Mouse (Mus musculus) cortical plate, adult 2 months (tissue): ENCODE measurements around the gene Rasgrp3.
"Not testable (repeated sequence)": the region's sequence is repeated elsewhere in the genome, so short reads cannot be mapped to it uniquely, and the experiment has no call there.

Experiments used
- CTCF ChIP-seq: fragments of 200-500 bp; IDR thresholded peaks from 2 replicates; pipeline ENCODE4 v1.5.1; 2011; ENCODE audit warnings: mild to moderate bottlenecking, control low read depth, low read length; ENCODE audit not compliant: insufficient read depth; ENCODE audit errors: extremely low read depth
- POLR2A ChIP-seq: fragments of 200-500 bp; IDR thresholded peaks from 2 replicates; pipeline ENCODE4 v1.6.1; 2011; ENCODE audit warnings: mild to moderate bottlenecking, low read length, control low read depth; ENCODE audit not compliant: insufficient read depth; ENCODE audit errors: extremely low read depth

DNA sequence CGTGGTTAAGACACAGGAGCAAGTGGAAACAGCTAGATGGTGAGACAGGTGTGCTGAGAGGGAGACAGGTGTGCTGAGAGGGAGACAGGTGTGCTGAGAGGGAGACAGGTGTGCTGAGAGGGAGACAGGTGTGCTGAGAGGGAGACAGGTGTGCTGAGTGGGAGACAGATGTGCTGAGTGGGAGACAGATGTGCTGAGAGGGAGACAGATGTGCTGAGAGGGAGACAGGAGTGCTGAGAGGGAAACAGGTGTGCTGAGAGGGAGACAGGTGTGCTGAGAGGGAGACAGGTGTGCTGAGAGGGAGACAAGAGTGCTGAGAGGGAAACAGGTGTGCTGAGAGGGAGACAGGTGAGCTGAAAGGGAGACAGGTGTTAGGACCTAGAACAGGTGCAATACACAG is 27.5 kb downstream of the Rasgrp3 start:
- not testable (repeated sequence) for TF ChIP-seq CTCF, POLR2A
